Mouse (Mus musculus) fat pad, adult 2 months (tissue): Measurements from ENCODE around the gene Jund.

Experiments
- DNase-seq: peaks from one replicate; pipeline ENCODE4 v3.0.0-alpha.2; 2011; ENCODE audit warnings: low read depth, low spot score; ENCODE audit errors: extremely low read depth

The Jund gene

DNA sequence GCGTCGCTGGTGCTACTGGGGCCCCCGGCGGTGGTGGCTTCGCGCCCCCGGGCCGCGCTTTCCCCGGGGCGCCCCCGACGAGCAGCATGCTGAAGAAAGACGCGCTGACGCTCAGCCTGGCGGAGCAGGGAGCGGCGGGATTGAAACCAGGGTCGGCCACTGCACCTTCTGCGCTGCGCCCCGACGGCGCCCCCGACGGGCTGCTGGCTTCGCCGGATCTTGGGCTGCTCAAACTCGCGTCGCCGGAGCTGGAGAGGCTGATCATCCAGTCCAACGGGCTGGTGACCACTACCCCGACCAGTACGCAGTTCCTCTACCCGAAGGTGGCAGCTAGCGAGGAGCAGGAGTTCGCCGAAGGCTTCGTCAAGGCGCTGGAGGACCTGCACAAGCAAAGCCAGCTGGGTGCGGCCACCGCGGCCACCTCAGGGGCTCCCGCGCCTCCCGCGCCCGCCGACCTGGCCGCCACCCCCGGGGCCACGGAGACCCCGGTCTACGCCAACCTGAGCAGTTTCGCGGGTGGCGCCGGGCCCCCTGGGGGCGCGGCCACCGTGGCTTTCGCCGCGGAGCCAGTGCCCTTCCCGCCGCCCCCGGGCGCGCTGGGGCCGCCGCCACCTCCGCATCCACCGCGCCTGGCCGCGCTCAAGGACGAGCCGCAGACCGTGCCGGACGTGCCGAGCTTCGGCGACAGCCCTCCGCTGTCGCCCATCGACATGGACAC lies 526 bp downstream of the Jund start:
- DNase-seq = no peak

DNA sequence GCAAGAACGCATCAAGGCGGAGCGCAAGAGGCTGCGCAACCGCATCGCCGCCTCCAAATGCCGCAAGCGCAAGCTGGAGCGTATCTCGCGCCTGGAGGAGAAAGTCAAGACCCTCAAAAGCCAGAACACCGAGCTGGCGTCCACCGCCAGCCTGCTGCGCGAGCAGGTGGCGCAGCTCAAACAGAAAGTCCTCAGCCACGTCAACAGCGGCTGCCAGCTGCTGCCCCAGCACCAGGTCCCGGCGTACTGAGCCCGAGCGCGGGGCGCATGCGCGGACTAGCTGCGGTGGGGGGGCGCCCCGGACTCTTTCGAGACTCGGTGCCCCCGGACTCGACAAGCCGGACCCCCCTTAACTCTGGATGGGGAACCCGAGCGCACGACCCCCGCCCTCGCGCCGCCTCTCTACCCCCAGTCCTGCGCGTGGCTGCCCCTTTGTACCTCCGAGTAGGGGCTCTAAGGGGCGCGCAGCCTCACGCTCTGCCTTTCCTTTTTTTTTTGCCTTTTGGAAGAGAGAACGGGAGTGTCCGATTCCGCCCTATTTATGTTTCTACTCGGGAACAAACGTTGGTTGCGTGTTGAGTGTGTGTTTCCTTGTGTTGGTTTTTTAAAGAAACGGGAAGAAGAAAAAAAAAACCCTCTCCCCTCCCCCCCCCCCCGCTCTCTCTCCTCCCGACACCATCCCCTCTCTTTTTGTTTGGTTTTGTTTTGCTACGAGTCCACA lies 1.2 kb downstream of the Jund start:
- no peak for DNase-seq

DNA sequence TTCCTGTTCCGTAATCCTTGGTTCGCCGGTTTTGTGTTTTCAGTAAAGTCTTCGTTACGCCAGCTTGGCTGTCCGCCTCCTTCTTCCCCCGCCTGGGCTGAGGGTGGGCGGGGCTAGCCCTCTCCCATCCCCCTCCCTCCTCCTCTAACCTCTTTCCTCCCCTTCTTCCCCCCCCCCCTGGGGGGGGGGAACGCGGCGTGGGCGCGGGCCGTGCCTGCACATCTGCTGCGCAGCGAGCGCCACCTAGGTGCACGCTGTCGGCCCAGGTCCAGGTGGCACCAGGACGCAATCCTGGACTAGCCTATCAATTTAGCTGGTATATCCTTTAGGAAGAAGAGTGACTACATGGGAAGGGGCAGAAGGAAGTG lies 1.8 kb downstream of the Jund start:
- DNase-seq = no peak

DNA sequence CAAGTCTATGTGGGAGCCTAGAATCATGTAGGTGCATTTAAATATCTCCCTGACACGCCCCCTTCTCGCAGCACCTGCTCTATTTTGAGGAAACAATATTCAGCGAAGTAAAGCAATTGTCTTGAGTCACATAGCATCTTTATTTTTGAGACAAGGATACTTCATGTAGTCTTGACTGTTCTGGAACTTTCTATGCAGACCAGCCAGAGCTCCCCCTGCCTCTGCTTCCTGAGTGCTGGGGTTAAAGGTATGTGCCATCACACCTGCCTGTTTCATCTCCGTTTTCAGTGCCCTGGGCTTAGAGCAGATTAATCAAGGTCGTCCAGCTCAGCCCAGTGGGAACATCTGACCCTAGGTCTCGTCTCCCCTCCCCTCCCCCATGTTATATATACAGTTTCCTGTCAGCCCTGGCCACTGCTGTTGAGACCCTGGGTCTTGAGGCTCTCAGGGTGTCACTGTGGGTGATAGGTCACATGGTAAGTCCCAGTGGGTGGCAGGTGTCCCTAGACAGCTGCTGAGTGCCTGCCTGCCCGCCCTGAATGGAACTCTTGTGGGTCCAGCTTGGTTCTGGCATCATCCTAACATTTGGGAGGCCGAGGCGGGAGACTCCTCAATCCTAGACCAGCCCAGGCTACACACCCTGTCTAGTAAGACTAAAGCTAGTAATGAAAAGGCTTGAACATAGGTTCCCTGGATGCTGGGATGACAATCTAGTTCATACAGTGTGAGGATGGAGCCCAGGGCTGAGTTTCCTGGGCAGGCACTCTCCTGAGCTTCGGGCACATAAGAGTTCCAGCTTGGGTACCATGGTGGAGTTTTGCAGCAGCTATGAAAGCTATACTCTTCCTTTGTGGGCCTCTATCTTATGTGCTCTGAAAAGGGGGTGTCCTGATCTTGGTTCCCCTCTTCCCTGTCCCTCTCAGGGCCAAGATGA lies 2.6 kb downstream of the Jund start:
- DNase-seq = no peak

DNA sequence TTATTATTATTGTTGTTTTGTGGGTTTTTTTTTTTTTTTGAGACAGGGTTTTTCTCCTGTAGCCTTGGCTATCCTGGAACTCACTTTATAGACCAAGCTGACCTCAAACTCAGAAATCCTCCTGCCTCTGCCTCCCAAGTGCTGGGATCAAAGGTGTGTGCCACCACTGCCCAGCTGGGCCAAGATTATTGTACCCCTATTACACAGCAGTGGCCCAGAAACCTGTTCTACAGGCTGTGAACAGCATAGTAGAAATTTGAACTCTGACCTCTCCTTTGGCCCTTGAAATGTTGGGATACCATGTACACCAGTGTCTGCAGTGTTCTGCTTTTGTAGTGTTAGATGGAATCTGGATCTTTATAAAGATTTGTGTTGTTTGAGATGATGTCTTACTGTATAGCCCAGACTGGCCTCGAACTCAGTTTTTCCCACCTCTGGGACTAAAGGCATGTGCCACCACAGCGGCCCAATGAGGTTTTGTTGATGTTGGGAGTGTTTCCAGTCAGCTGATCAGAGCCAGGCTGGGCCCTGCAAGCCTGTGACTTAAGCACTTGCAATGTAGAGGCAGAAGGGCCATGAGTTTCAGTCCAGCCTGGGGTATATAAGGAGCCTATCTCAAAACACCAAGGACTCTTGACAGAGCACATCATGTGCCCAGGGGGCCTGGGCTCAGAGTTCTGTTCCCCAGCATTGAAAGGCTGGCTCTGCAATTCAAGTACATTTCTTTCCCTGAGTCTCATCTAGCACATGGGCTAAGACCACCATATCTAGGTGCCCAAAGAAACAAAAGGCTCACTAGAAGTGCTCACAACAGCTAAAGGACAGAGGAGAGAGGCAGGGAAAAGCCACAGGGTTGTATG lies 3.5 kb downstream of the Jund start:
- DNase-seq = no peak

DNA sequence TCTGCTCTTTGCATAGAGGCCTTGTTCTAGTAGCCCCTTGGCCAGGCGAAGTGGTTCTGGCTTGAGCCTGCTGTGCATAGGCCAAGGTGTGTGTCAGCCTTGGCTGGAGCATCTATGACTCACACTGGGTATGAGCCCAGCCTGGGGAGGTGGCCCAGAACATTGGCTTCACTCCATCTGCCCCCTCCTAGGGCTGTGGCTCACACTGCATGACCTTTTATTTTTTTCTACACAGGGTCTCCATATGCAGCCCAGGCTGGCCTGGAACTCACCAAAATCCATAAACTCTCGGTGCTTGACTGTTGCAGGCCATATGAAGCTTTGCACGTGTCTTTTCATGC lies 4.1 kb downstream of the Jund start:
- DNase-seq = no peak

DNA sequence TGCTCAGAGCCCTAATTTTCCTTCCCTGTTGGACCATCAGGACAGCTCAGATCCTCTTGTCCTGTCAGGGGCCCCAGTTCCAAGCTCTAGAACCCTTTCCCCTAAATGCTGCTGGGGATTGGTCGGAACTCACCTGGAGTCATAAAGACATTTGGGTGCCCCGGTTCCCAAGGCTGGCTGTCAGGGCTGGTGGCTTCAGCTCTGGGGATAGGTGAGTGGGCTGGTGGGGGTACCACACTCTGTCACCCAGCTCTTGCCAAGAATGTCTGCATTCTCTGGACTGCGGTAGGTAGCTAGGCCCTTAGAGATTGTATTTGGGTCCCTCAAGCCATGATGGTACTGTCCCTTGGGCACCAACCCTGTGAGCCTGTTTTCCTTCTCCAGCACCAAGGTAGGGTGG lies 4.5 kb downstream of the Jund start, which contains the start of gene Iqcn:
TSS of gene Iqcn (plus strand) at position 171 of the 400 bp plus-strand sequence.
- no peak for DNase-seq

DNA sequence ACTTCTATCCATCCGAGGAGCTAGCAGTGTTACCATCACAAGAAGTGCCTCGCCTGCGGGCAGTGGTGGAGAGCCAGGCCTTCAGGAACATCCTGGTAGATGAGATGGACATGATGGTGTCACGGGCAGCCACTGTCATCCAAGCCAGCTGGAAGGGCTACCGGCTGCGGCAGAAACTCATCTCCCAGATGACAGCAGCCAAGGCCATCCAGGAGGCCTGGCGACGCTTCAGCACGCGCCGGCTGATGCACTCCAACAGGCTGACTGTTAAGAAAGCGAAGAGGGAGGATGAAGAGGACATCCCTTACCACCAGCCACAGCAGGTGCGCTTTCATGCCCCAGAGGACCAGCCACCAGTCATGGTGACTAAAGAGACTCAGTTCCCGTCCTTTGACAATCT lies 9.5 kb downstream of the Jund start:
- DNase-seq = no peak

DNA sequence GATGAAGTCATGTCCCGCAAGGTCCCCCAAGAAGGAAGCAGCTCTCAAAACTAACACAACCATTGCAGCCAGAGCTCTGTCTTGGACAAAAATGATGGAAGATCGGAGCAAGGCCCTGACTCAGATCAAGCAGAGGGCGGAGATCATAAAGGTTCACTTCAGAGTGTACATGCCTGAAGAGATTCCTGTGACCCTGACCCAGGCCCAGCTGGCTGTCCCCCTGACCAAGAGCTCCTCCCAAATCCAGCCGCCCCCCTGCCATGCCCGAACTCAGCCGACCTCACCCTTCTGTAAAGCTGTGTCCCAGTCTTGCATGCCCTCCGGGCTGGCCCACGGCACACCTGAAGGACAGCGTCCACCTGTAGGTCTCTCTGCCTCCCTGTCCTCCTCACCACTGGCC lies 11.0 kb downstream of the Jund start:
- DNase-seq = no peak

DNA sequence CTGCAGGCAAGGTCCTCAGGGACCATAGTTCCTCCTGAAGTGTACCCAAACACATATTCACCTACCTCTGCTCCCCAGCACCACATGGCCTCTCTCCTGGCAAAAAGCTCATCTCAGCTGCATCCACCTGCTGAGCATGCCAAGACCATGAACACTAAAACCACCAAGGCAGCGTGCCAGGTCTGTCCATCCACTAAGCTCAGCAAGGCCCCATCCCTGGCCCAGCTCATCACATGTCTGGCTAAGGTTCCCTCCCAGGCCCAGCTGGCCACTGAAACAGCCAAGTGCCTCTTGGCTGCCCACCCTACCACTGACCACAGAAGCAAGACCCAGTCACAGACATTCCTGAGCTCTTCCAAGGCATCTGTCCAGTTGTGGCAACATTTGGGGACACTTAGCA lies 11.5 kb downstream of the Jund start:
- DNase-seq = no peak

DNA sequence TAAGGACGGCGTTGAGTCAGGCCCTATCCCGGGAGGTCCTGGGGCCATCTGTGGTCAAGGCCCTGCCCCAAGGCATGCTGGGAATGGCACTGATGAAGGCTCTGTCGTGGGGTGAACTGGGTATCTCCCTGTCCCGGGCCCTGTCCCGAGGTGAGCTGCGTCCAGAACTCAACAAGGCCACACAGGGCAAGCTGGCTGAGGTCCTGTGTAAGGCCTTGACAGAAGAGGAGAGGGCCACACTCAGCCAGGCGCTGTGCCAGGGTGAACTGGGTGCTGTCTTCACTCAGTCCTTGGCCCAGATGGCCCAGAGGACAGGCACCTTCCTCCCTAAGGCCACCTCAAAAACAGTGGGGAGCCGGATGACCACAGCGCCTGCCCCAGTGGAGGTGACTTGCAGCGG lies 12.3 kb downstream of the Jund start:
- DNase-seq = no peak

DNA sequence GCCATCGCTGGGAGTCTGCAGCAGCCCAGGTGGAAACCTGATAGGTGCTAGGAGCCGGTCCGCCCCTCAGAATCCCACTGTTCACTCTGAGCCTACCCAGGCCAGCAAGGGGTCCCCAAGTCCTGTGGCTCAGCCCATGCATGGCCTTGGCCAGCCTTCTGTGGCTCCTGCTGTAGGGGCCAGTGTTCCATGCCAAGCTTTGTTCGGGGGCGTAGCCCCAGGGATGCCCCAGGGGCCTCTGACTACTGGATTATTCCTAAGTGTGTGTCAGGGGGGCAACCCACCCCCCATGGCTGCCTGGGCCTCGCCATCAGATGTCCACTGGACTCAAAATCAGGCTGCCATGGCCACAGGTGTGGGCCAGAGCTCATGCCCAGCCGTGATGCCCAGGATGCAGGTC lies 15.2 kb downstream of the Jund start:
- no peak for DNase-seq

DNA sequence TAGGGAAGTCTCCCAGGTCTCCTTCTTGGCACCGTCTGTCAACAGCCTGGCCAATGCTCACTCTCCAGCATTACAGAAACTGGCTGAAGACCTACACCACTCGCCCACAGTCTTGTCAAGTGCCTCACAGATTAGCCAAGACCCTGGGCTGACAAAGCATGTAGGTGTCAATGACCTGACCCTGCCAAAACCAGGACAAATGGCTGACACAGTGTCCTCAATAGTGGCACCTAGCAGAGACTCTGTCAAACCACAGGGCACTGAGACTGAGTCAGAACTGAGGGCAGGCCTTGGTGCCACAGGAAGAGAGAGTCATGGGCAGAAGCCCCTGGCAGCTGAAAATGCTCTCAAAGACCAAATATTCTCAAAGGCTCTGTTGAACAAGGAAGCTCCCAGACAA lies 16.3 kb downstream of the Jund start:
- no peak for DNase-seq

DNA sequence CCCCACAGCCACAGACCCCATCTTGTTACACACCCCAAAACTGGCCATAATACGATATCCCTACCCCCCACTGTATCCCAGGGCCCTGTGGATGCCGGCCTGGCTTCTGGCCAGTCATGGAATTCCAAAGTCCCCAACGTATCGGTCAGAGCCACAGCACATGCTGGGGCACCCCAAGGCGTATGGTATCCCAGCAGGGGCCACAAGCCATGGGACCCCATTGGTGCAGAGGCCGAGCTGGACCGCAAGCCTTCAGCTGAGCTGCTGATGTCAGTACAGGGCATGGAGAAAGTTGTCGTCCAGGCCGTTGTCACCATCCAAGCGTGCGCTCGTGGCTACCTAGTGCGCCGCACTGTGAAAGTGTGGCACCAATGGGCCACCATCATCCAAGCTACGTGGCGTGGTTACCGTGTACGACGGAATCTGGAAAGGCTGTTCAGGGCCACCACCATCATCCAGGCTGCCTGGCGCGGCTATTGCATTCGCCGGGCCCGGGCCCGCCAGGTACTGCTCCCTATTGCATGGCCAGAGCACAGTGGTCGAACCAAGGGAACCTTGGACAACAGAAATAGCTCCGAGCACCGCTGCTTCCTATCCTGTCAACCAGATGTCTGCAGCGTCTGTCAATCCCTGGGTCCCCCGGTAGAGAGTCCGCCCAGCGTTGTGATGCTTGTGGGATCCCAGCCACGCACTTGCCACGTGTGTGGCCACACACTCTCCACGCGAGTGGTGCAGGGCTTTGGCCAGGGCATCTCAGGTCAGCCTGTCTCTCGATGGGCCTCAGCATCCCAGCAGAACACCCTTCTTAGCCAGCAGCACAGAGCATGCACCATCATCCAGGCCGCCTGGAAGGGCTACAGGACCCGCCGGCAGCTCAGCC lies 18.0 kb downstream of the Jund start:
- DNase-seq = no peak

DNA sequence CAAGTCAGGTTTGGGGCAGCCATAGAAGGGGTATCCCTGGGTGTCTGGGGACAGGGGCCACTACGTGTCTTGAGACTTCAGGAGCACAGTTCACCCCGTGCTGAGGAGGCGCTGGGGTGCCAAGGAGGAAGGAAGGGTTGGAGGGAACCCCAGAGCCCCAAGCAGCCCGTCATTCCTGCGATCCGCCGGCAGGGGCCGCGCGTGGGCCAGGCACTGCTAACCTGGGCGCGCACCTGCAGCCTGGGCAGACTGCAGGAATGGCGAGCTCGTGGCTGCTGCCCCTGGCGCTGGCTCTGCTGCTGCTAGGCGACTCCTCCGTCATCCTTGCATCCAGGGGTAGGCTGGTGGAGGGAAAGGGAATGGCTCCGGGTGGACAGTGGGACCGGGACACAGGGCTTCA lies 19.5 kb downstream of the Jund start, which contains the start of gene Gm3336:
TSS of gene Gm3336 (plus strand) at position 247 of the 400 bp plus-strand sequence.
- no peak for DNase-seq

DNA sequence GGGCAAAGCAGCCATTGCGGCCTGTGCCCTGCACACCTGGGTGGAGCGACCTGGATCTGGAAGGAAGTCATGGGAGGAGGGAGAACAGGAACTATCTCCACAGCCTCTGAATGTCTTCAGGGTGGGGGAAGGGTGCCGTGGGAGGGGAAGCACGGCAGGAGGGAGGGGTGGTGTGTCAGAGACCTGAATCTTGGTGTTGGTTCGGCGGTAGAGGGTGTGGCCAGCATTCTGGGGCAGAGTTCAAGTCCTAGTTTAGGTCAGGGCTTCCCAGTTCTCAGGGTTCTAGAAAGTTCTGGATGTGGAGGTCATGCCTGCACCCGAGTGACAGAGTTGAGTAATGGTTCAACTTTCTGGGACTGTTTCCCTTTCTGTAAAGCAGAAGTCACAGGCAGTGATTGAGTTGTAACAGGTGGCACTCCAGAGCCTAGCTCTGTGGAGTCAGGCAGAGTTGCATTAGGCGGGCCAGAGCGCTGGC lies 21.1 kb downstream of the Jund start:
- no peak for DNase-seq

DNA sequence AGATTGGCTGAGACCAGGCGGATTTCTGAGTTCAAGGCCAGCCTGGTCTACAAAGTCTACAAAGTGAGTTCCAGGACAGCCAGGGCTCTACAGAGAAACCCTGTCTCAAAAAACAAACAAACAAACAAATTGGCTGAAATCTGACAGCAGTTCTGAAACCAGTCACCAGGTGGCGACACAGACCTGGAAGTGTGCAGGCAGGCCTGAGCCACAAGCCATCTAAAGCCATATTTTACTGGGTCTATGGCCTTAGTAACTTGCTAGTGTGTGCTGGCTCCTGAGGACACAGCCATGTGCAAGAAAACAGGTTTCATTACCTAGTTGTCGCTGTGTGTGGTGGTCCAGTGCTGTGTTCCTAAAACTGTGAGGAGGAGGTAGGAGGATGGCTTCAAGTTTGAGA lies 22.0 kb downstream of the Jund start:
- DNase-seq = no peak

DNA sequence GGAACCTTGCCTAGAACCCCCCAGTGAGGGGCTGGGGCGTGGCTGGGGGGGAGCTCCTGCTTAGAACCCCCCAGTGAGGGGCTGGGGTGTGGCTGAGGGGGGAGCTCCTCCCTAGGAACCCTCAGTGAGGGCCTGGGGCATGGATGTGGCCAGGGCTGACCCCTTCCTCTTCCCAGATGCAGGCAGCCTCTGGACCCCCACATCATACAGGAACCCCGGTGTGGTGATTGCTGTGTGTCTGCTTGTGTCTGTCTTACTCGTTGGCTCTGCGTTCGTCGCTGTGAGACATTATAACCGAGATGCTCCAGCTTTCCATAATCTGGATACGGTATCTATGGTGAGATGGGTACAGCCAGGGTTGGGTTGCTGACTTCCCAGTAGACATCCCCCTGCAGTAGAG lies 22.9 kb downstream of the Jund start:
- no peak for DNase-seq

DNA sequence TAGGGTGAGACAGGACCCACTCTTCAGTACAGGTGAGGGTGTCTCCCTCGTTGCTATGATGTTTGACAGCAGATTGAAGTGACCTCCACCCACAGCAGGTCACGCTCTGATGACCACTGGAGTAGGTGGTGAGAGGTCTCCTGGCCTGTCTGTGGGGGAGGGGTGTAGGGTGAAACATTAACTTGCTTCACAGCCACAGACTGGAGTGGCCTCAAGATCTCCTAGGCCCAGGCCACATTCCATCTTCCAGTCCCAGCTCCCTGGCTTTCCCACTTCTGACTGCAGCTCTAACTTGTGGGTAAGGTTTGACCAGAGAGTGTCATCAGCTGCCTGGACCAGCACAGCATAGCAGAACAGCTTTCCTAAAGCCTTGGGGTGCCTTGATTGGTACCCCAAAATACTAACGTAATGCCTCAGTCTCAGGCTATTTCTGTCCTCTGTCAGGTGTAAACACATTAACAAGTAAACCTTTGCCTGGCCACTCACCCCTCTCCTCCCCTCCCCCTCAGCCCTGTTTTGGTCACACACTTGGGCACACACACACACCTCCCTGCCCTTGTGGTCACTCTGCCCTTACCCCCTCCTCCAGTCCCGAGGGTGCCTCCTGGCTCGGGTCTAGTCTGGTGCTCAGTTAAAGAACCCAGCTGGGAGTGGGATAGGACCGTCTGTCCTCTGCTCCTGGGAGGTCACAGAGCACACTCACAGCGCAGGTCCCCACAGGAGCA lies 24.9 kb downstream of the Jund start, which contains the start of gene Pde4c:
TSS of gene Pde4c (plus strand) at position 235 of the 725 bp plus-strand sequence.
- DNase-seq = no peak
